Mouse (Mus musculus): ENCODE results near the gene Il1b. TPM values are rescaled to one million over a fixed set of nuclear protein-coding genes. Genes with fewer than 3 reads are reported as not detected.

Il1b gene
- 0.17 TPM in 1 of 2 replicates, not detected in the other for polyA plus RNA-seq (2015; fragmentation: Nextera tagmentation; extraction: Ambion mirVana)

- Histone ChIP-seq H3K4me2 (no peak within 1 kb of the TSS), H3K9me3 (replicated peaks) (no peaks in the 10 kb centered on the region), H3K27me3 (no peaks in the 10 kb centered on the region), H3K36me3 (ENCODE audit: poor library complexity, severe bottlenecking) (no peaks in the 10 kb centered on the region), H3K4me1 (no peaks in the 10 kb centered on the region), H3K4me3 (no peak within 1 kb of the TSS), H3K9ac (no peak within 1 kb of the TSS), H3K27ac (no peak within 1 kb of the TSS)
- WGBS: 93% methylated on average over 3 of the region's 3 CpGs
- no peak for ATAC-seq
These were observed at the start of gene Il1b for GRCm38 (mm10) chr2:129371039-129371438. Gene Il1b, minus strand, starts transcription at chr2:129371139.

GRCm38 (mm10) chr2:129419361-129419880 is 48.5 kb upstream of the Il1b start:
- no peak for ATAC-seq
- H3K27me3 ChIP-seq: no peaks in the 10 kb centered on the region
- no peaks in the 10 kb centered on the region for H3K36me3 ChIP-seq (ENCODE audit: poor library complexity, severe bottlenecking)
- no peak overlapping the region for H3K4me2 ChIP-seq
- no peaks in the 10 kb centered on the region for H3K4me1 ChIP-seq
- H3K9me3 ChIP-seq (replicated peaks): no peaks in the 10 kb centered on the region; the same call in 1 of the 2 replicates
- H3K9ac ChIP-seq: no peak overlapping the region
- H3K4me3 ChIP-seq: no peak overlapping the region
- WGBS: 91% methylated on average over 3 of the region's 3 CpGs
- no peak overlapping the region for H3K27ac ChIP-seq

- Histone ChIP-seq H3K4me3 (no peak overlapping the region), H3K27ac (no peak overlapping the region), H3K27me3 (no peaks in the 10 kb centered on the region), H3K4me2 (no peak overlapping the region), H3K36me3 (ENCODE audit: poor library complexity, severe bottlenecking) (no peaks in the 10 kb centered on the region), H3K9ac (no peak overlapping the region), H3K9me3 (replicated peaks) (no peaks in the 10 kb centered on the region), H3K4me1 (no peaks in the 10 kb centered on the region)
- 82% methylated on average over 3 of the region's 3 CpGs for WGBS
- no peak for ATAC-seq
These were observed 43.7 kb upstream of the Il1b start for GRCm38 (mm10) chr2:129414593-129414992.

GRCm38 (mm10) chr2:129413488-129413887 is 42.5 kb upstream of the Il1b start:
- Histone ChIP-seq H3K27me3 (no peaks in the 10 kb centered on the region), H3K4me1 (no peaks in the 10 kb centered on the region), H3K4me3 (no peak overlapping the region), H3K27ac (no peak overlapping the region), H3K9ac (no peak overlapping the region), H3K36me3 (ENCODE audit: poor library complexity, severe bottlenecking) (no peaks in the 10 kb centered on the region), H3K9me3 (replicated peaks) (no peaks in the 10 kb centered on the region), H3K4me2 (no peak overlapping the region)
- 77% methylated on average over 6 of the region's 6 CpGs for WGBS
- no peak for ATAC-seq

- Histone ChIP-seq H3K4me2 (no peak overlapping the region), H3K27ac (no peak overlapping the region), H3K27me3 (no peaks in the 10 kb centered on the region), H3K9ac (no peak overlapping the region), H3K4me1 (no peaks in the 10 kb centered on the region), H3K4me3 (no peak overlapping the region), H3K36me3 (ENCODE audit: poor library complexity, severe bottlenecking) (no peaks in the 10 kb centered on the region), H3K9me3 (replicated peaks) (no peaks in the 10 kb centered on the region)
- ATAC-seq: no peak
- 88% methylated on average over 3 of the region's 3 CpGs for WGBS
These were observed 40.7 kb upstream of the Il1b start for GRCm38 (mm10) chr2:129411651-129412050.

- Histone ChIP-seq H3K9me3 (replicated peaks) (no peaks in the 10 kb centered on the region), H3K36me3 (ENCODE audit: poor library complexity, severe bottlenecking) (no peaks in the 10 kb centered on the region), H3K9ac (no peak overlapping the region), H3K4me3 (no peak overlapping the region), H3K4me2 (no peak overlapping the region), H3K4me1 (no peaks in the 10 kb centered on the region), H3K27me3 (no peaks in the 10 kb centered on the region), H3K27ac (no peak overlapping the region)
- 92% methylated on average over 7 of the region's 7 CpGs for WGBS
- no peak for ATAC-seq
These were observed 39.4 kb upstream of the Il1b start for GRCm38 (mm10) chr2:129410344-129410743.

- H3K4me1 ChIP-seq: no peaks in the 10 kb centered on the region
- no peak overlapping the region for H3K4me3 ChIP-seq
- H3K27ac ChIP-seq: no peak overlapping the region
- peak; percentile 73; the same call in 1 of the 2 replicates for ATAC-seq
- no peaks in the 10 kb centered on the region for H3K9me3 ChIP-seq (replicated peaks)
- no peak overlapping the region; the same call in 1 of the 2 replicates for H3K9ac ChIP-seq
- no peak overlapping the region for H3K4me2 ChIP-seq
- H3K27me3 ChIP-seq: no peaks in the 10 kb centered on the region
- WGBS: 19% methylated on average over 18 of the region's 18 CpGs
- H3K36me3 ChIP-seq (ENCODE audit: poor library complexity, severe bottlenecking): no peaks in the 10 kb centered on the region
These were observed 37.5 kb upstream of the Il1b start for GRCm38 (mm10) chr2:129408476-129408875.

GRCm38 (mm10) chr2:129407596-129407995 is 36.7 kb upstream of the Il1b start:
- Histone ChIP-seq H3K36me3 (ENCODE audit: poor library complexity, severe bottlenecking) (no peaks in the 10 kb centered on the region), H3K4me2 (no peak overlapping the region), H3K9ac (no peak overlapping the region), H3K4me3 (no peak overlapping the region), H3K27me3 (no peaks in the 10 kb centered on the region), H3K9me3 (replicated peaks) (no peaks in the 10 kb centered on the region), H3K27ac (no peak overlapping the region), H3K4me1 (no peaks in the 10 kb centered on the region)
- no peak for ATAC-seq
- 94% methylated on average over 13 of the region's 13 CpGs for WGBS

- ATAC-seq: no peak
- no peaks in the 10 kb centered on the region for H3K36me3 ChIP-seq (ENCODE audit: poor library complexity, severe bottlenecking)
These were observed 35.6 kb upstream of the Il1b start for GRCm38 (mm10) chr2:129406508-129406907.

GRCm38 (mm10) chr2:129403786-129404185 is 32.8 kb upstream of the Il1b start:
- H3K4me3 ChIP-seq: no peak overlapping the region
- ATAC-seq: no peak
- H3K9me3 ChIP-seq (replicated peaks): no peaks in the 10 kb centered on the region
- no peaks in the 10 kb centered on the region for H3K36me3 ChIP-seq (ENCODE audit: poor library complexity, severe bottlenecking)
- no peak overlapping the region for H3K27ac ChIP-seq
- H3K9ac ChIP-seq: no peak overlapping the region
- H3K27me3 ChIP-seq: no peaks in the 10 kb centered on the region
- no peak overlapping the region for H3K4me2 ChIP-seq
- WGBS: 92% methylated on average over 2 of the region's 2 CpGs
- no peaks in the 10 kb centered on the region for H3K4me1 ChIP-seq

More at GRCm38 (mm10) chr2:129406508-129406907, 35.6 kb upstream of the Il1b start:
- Histone ChIP-seq H3K4me1 (no peaks in the 10 kb centered on the region), H3K4me2 (no peak overlapping the region), H3K27me3 (no peaks in the 10 kb centered on the region), H3K9me3 (replicated peaks) (no peaks in the 10 kb centered on the region), H3K27ac (no peak overlapping the region), H3K9ac (no peak overlapping the region), H3K4me3 (no peak overlapping the region)
- 87% methylated on average over 8 of the region's 8 CpGs for WGBS

GRCm38 (mm10) chr2:129402330-129402729 is 31.4 kb upstream of the Il1b start:
- no peak for ATAC-seq
- Histone ChIP-seq H3K9ac (no peak overlapping the region), H3K27me3 (no peaks in the 10 kb centered on the region), H3K36me3 (ENCODE audit: poor library complexity, severe bottlenecking) (no peaks in the 10 kb centered on the region), H3K4me2 (no peak overlapping the region), H3K4me3 (no peak overlapping the region), H3K9me3 (replicated peaks) (no peaks in the 10 kb centered on the region), H3K4me1 (no peaks in the 10 kb centered on the region), H3K27ac (no peak overlapping the region)
- 86% methylated on average over 3 of the region's 3 CpGs for WGBS

- no peak for ATAC-seq
- no peak overlapping the region for H3K9ac ChIP-seq
- H3K4me2 ChIP-seq: no peak overlapping the region
- no peak overlapping the region for H3K27ac ChIP-seq
- no peak overlapping the region for H3K4me3 ChIP-seq
- H3K36me3 ChIP-seq (ENCODE audit: poor library complexity, severe bottlenecking): no peaks in the 10 kb centered on the region
- no peaks in the 10 kb centered on the region for H3K9me3 ChIP-seq (replicated peaks)
- no peaks in the 10 kb centered on the region for H3K4me1 ChIP-seq
- H3K27me3 ChIP-seq: no peaks in the 10 kb centered on the region
- 90% methylated on average over 5 of the region's 5 CpGs for WGBS
These were observed 30.9 kb upstream of the Il1b start for GRCm38 (mm10) chr2:129401803-129402202.

- no peak for ATAC-seq
- 74% methylated on average over 3 of the region's 3 CpGs for WGBS
- no peaks in the 10 kb centered on the region for H3K4me1 ChIP-seq
- no peaks in the 10 kb centered on the region for H3K27me3 ChIP-seq
- no peaks in the 10 kb centered on the region for H3K9me3 ChIP-seq (replicated peaks)
- no peak overlapping the region for H3K4me3 ChIP-seq
- H3K36me3 ChIP-seq (ENCODE audit: poor library complexity, severe bottlenecking): no peaks in the 10 kb centered on the region
- H3K27ac ChIP-seq: no peak overlapping the region
- no peak overlapping the region for H3K4me2 ChIP-seq
- no peak overlapping the region for H3K9ac ChIP-seq
These were observed 27.2 kb upstream of the Il1b start for GRCm38 (mm10) chr2:129398176-129398575.

Data from forebrain, embryonic 13.5 days (tissue).